Mouse (Mus musculus): ENCODE measurements at regions not wholly inside any gene's neighbourhood (a gene's known extent, or its start where the extent isn't known, plus 50 kb on each side); places are given as distances from the start of the nearest gene placed in this dataset.
"Not testable (repeated sequence)": the region's sequence is repeated elsewhere in the genome, so short reads cannot be mapped to it uniquely, and the experiment has no call there.

- no peak for DNase-seq
Measured at GRCm38 (mm10) chr7:137522450-137522849, 85.0 kb downstream of the Glrx3 start.

- no peak for DNase-seq
Measured at GRCm38 (mm10) chr7:137533476-137533875, 96.1 kb downstream of the Glrx3 start.

- no peak for DNase-seq
Measured at GRCm38 (mm10) chr7:137549991-137550390, 112.6 kb downstream of the Glrx3 start.

- DNase-seq = no peak
Measured at GRCm38 (mm10) chr7:137552551-137553198, 115.3 kb downstream of the Glrx3 start.

GRCm38 (mm10) chr7:137555481-137555880, 118.1 kb downstream of the Glrx3 start:
- no peak for DNase-seq

- no peak for DNase-seq
Measured at GRCm38 (mm10) chr7:137557439-137557838, 120.0 kb downstream of the Glrx3 start.

- no peak for DNase-seq
Measured at GRCm38 (mm10) chr7:137558871-137559270, 121.5 kb downstream of the Glrx3 start.

- no peak for DNase-seq
Measured at GRCm38 (mm10) chr7:137570199-137570598, 132.8 kb downstream of the Glrx3 start.

GRCm38 (mm10) chr7:137575491-137575890, 138.1 kb downstream of the Glrx3 start:
- no peak for DNase-seq

- DNase-seq = no peak
Measured at GRCm38 (mm10) chr7:137576251-137576650, 138.8 kb downstream of the Glrx3 start.

- no peak for DNase-seq
Measured at GRCm38 (mm10) chr7:137583556-137583955, 146.1 kb downstream of the Glrx3 start.

GRCm38 (mm10) chr7:137584916-137585315, 147.5 kb downstream of the Glrx3 start:
- not testable (repeated sequence) for DNase-seq

GRCm38 (mm10) chr7:137593570-137593969, 156.2 kb downstream of the Glrx3 start:
- DNase-seq = no peak

GRCm38 (mm10) chr7:137595567-137595966, 158.2 kb downstream of the Glrx3 start:
- no peak for DNase-seq

- no peak for DNase-seq
Measured at GRCm38 (mm10) chr7:137596161-137596560, 158.7 kb downstream of the Glrx3 start.

GRCm38 (mm10) chr7:137603039-137603438, 165.6 kb downstream of the Glrx3 start:
- DNase-seq = peak; percentile 42

- DNase-seq = no peak
Measured at GRCm38 (mm10) chr7:137609752-137610151, 172.3 kb downstream of the Glrx3 start.

- no peak for DNase-seq
Measured at GRCm38 (mm10) chr7:137611363-137611762, 173.9 kb downstream of the Glrx3 start.

GRCm38 (mm10) chr7:137611891-137612522, 174.6 kb downstream of the Glrx3 start:
- DNase-seq = peak; percentile 16

GRCm38 (mm10) chr7:137618406-137619133, 181.2 kb downstream of the Glrx3 start:
- no peak for DNase-seq

GRCm38 (mm10) chr7:137619286-137619789, 181.9 kb downstream of the Glrx3 start:
- DNase-seq = no peak

GRCm38 (mm10) chr7:137628266-137628665, 190.9 kb downstream of the Glrx3 start:
- DNase-seq = no peak

- peak; percentile 10 for DNase-seq
Measured at GRCm38 (mm10) chr7:137629540-137629939, 192.1 kb downstream of the Glrx3 start.

GRCm38 (mm10) chr7:137648621-137649020, 211.2 kb downstream of the Glrx3 start:
- DNase-seq = no peak
